Mouse (Mus musculus) megakaryocyte, embryonic 14.5 days (primary cell): ENCODE data around the gene Ergic3. TPM values are rescaled to one million over a fixed set of nuclear protein-coding genes. Genes with fewer than 3 reads are reported as not detected.

Experiments
- H3K27me3 ChIP-seq: replicated peaks from 2 replicates; pipeline ENCODE3; 2012; ENCODE audit warnings: inconsistent platforms
- H3K36me3 ChIP-seq: replicated peaks from 2 replicates; pipeline ENCODE3; 2012; ENCODE audit warnings: low read length, inconsistent platforms, mixed read lengths
- H3K4me1 ChIP-seq: 2 replicates; pipeline ENCODE4 v1.6.1; 2012; ENCODE audit warnings: inconsistent platforms
- H3K4me3 ChIP-seq: replicated peaks from 2 replicates; pipeline ENCODE3; 2012; ENCODE audit warnings: moderate library complexity, mild to moderate bottlenecking, inconsistent platforms
- H3K9me3 ChIP-seq: 2 replicates; pipeline ENCODE4 v1.6.1; 2012; ENCODE audit warnings: inconsistent platforms
- FLI1 ChIP-seq: IDR thresholded peaks from 2 replicates; pipeline ENCODE4 v1.6.1; 2012; ENCODE audit warnings: low read length, inconsistent platforms, mixed read lengths
- GATA1 ChIP-seq: IDR thresholded peaks from 3 replicates; pipeline ENCODE4 v1.6.1; 2012; ENCODE audit warnings: mixed read lengths, low read length, inconsistent platforms, borderline replicate concordance
- polyA plus RNA-seq: library from polyadenylated mRNA; stranded (reverse); fragments of >175 nt; gene quantifications from 2 replicates; pipeline ENCODE4 v1.2.3, GENCODE M21; 2012; ENCODE audit warnings: low replicate concordance; ENCODE audit not compliant: insufficient read depth

The Ergic3 gene
- polyA plus RNA-seq, 1 experiment = 93.8 TPM

GRCm38 (mm10) chr2:155989085-155989484, 18.8 kb upstream of the Ergic3 start:
- Histone ChIP-seq H3K36me3 (peaks cover 100% of the 10 kb centered on the region), H3K27me3 (no peaks in the 10 kb centered on the region), H3K4me3 (no peak overlapping the region), H3K9me3 (no peaks in the 10 kb centered on the region), H3K4me1 (peaks cover 23% of the 10 kb centered on the region)
- no peak for TF ChIP-seq GATA1
- TF ChIP-seq FLI1 = no peak

DNA sequence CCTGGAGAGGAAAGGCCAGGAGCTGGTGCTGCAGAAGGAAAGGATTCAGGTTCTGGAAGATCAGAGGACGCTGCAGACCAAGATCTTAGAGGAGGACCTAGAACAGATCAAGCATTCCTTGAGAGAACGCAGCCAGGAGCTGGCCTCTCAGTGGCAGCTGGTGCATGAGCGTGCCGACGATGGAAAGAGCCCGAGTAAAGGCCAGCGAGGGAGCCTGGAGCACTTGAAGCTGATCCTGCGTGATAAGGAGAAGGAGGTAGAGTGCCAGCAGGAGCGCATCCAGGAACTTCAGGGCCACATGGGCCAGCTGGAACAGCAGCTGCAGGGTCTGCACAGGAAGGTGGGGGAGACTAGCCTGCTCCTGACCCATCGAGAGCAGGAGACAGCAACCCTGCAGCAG, 16.7 kb upstream of the Ergic3 start:
- Histone ChIP-seq H3K36me3 (peaks cover 100% of the 10 kb centered on the region), H3K27me3 (no peaks in the 10 kb centered on the region), H3K9me3 (no peaks in the 10 kb centered on the region), H3K4me1 (peaks cover 21% of the 10 kb centered on the region), H3K4me3 (no peak overlapping the region)
- TF ChIP-seq GATA1 (no peak), FLI1 (no peak)

DNA sequence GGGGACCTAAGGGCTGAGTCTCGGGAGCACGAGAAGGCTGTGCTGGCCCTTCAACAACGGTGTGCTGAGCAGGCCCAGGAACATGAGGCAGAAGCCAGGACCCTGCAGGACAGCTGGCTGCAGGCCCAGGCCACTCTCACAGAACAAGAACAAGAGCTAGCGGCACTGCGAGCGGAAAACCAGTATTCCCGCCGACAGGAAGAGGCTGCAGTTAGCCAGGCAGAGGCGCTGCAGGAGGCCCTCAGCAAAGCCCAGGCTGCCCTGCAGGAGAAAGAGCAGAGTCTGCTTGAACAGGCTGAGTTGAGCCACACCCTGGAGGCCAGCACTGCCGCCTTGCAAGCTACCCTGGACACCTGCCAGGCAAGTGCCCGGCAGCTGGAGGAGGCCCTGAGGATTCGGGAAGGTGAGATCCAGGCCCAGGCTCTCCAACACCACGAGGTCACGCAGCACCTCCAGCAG, 16.0 kb upstream of the Ergic3 start:
- no peaks in the 10 kb centered on the region for H3K27me3 ChIP-seq
- H3K4me3 ChIP-seq = no peak overlapping the region
- no peak for TF ChIP-seq FLI1
- no peak for TF ChIP-seq GATA1
- H3K36me3 ChIP-seq = peaks cover 100% of the 10 kb centered on the region
- H3K4me1 ChIP-seq = peaks cover 21% of the 10 kb centered on the region
- H3K9me3 ChIP-seq = no peaks in the 10 kb centered on the region

- Histone ChIP-seq H3K36me3 (peaks cover 44% of the 10 kb centered on the region), H3K4me1 (peaks cover 33% of the 10 kb centered on the region), H3K4me3 (no peak overlapping the region), H3K27me3 (no peaks in the 10 kb centered on the region), H3K9me3 (peaks cover 10% of the 10 kb centered on the region)
- TF ChIP-seq FLI1 (no peak), GATA1 (no peak)
Observed at GRCm38 (mm10) chr2:156005393-156005792, 2.5 kb upstream of the Ergic3 start.

- H3K4me3 ChIP-seq = no peak overlapping the region
- TF ChIP-seq GATA1 = no peak
- H3K9me3 ChIP-seq = no peaks in the 10 kb centered on the region
- H3K36me3 ChIP-seq = peaks cover 68% of the 10 kb centered on the region
- peaks cover 1% of the 10 kb centered on the region for H3K27me3 ChIP-seq
- H3K4me1 ChIP-seq = peaks cover 19% of the 10 kb centered on the region
Observed at GRCm38 (mm10) chr2:156018106-156018505, 10.3 kb downstream of the Ergic3 start.

- peaks cover 19% of the 10 kb centered on the region for H3K4me1 ChIP-seq
- H3K9me3 ChIP-seq = no peaks in the 10 kb centered on the region
- no peak for TF ChIP-seq FLI1
- TF ChIP-seq GATA1 = no peak
- peaks cover 37% of the 10 kb centered on the region for H3K36me3 ChIP-seq
- no peak overlapping the region for H3K4me3 ChIP-seq
- peaks cover 10% of the 10 kb centered on the region for H3K27me3 ChIP-seq
Observed at GRCm38 (mm10) chr2:156021219-156021618, 13.4 kb downstream of the Ergic3 start.

DNA sequence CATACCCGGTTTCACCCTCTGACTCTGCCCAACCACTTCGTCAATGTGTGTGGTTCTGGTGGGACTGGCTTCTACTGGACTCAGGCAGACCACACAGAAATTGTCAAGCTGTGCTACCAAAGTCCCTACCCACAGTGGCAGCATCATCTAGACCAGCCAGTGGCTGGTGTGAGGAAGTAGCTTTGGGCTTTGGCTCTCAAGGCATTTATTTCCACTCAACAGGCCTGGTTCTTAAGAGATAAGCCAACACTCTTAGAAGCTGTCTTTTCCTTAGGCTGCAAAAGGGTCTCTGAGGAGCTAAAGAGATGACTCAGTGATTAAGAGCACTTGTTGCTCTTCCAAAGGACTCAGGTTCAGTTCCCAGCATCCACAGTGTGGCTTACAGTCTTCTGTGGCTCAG, 13.9 kb downstream of the Ergic3 start:
- no peak for TF ChIP-seq GATA1
- no peak for TF ChIP-seq FLI1
- no peaks in the 10 kb centered on the region for H3K9me3 ChIP-seq
- H3K36me3 ChIP-seq = peaks cover 32% of the 10 kb centered on the region
- peaks cover 10% of the 10 kb centered on the region for H3K27me3 ChIP-seq
- peaks cover 19% of the 10 kb centered on the region for H3K4me1 ChIP-seq
- H3K4me3 ChIP-seq = no peak overlapping the region

- H3K27me3 ChIP-seq = peaks cover 22% of the 10 kb centered on the region
- H3K4me3 ChIP-seq = no peak overlapping the region
- H3K36me3 ChIP-seq = no peaks in the 10 kb centered on the region
- no peaks in the 10 kb centered on the region for H3K9me3 ChIP-seq
- peaks cover 19% of the 10 kb centered on the region for H3K4me1 ChIP-seq
- TF ChIP-seq FLI1 = no peak
Observed at GRCm38 (mm10) chr2:156025482-156025881, 17.6 kb downstream of the Ergic3 start.

DNA sequence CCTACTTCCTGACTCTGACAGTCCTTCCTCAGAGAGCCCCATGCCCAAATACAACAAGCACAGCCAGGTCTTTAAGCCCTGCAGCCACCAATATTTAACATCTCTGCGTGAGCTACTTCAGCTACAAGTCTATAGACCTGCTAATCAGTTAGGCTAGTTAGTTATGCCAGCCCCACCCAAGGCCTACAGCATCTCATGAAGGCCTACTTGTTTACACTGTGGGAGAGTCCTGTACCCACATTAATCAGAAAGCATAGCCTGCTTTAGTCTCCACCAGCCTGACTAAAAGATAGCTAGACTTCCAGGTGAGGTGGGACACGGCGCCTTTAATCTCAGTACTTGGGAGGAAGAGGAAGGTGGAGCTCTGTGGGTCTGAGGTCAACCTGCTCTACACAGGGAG, 31.5 kb downstream of the Ergic3 start:
- TF ChIP-seq FLI1 = no peak
- TF ChIP-seq GATA1 = no peak
- Histone ChIP-seq H3K36me3 (no peaks in the 10 kb centered on the region), H3K4me1 (peaks cover 4% of the 10 kb centered on the region; the same call in 1 of the 2 replicates), H3K9me3 (no peaks in the 10 kb centered on the region), H3K27me3 (peaks cover 75% of the 10 kb centered on the region), H3K4me3 (no peak overlapping the region)

DNA sequence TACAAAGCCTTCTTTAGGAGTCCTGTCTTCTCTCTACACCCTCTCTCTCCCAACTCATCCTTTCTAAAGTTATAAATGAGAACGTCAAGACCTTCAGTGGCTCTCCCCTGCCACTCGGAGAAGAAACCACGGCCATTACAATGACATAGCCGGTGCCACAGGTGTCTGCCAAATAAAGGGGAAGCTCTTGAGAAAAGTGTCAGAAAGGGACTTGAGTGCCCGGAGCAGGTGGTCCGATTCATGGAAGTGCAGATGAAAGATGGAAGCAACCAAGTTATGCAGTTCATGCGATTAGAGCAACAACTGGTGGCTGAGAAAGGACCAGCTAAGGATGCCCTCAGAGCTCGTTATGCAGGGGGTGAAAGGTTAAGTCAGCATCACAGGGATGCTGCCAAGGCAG, 35.1 kb downstream of the Ergic3 start:
- H3K36me3 ChIP-seq = no peaks in the 10 kb centered on the region
- peaks cover 75% of the 10 kb centered on the region for H3K27me3 ChIP-seq
- peaks cover 8% of the 10 kb centered on the region for H3K4me1 ChIP-seq
- no peak overlapping the region for H3K4me3 ChIP-seq
- TF ChIP-seq FLI1 = no peak
- TF ChIP-seq GATA1 = no peak
- H3K9me3 ChIP-seq = no peaks in the 10 kb centered on the region

GRCm38 (mm10) chr2:156047929-156048328, 40.1 kb downstream of the Ergic3 start:
- no peaks in the 10 kb centered on the region for H3K36me3 ChIP-seq
- no peak for TF ChIP-seq FLI1
- no peak for TF ChIP-seq GATA1
- peaks cover 86% of the 10 kb centered on the region for H3K27me3 ChIP-seq

More at GRCm38 (mm10) chr2:156047929-156048328, 40.1 kb downstream of the Ergic3 start:
- Histone ChIP-seq H3K4me3 (peak overlapping the region; percentile 23), H3K4me1 (peaks cover 8% of the 10 kb centered on the region), H3K9me3 (peaks cover 2% of the 10 kb centered on the region; the same call in 1 of the 2 replicates)
